Mouse (Mus musculus) heart, adult 9 months (tissue): ENCODE data around the gene Olfr125.

ENCODE experiments used
- DNase-seq, 2 experiments: peaks; one replicate each; pipeline ENCODE4 v3.0.0; 2022; ENCODE audit warnings: low spot score in 2 of 2

Olfr125 gene

DNA sequence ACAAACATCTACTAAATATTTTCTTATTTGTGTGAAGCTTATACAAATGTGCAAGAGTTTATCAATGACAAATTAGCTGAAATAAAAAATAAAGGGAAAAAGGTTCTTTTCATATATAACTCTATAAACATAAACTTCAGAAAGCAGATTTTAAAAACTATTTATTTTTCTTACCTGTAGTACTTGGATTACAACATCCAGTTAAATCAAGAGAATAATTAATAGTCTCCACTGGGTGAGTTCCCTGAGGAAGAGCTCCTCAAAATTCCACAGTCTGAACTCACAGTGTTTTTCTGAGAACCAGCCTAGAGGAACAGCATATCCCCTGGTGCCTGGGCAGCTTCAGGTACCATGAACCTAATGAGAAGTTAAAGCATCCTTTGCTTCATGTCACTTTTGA, at the start of gene Olfr125:
TSS of gene Olfr125 (plus strand) at position 301 of the 400 bp plus-strand sequence.
- no peak for DNase-seq

DNA sequence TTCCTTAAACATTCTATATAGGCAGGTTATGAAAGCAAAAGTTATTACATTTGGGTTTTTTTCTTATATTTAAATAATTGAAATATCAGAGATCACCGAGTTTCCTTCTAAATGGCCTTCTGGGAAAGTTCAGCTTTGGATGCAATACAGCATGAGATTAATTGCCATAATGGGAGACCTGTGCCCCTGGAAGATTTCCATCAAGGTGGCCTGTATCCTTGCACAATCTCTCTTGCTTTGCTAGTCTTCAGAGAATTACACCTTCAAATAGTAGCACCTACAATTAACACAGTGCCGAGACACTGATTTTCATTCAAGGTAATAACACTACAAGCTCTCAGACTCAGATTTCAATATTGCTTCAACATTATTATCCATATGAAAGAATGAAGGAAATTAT, 39.5 kb upstream of the Olfr125 start, which contains the start of gene Olfr123:
TSS of gene Olfr123 (plus strand) at position 301 of the 400 bp plus-strand sequence.
- DNase-seq: no peak

DNA sequence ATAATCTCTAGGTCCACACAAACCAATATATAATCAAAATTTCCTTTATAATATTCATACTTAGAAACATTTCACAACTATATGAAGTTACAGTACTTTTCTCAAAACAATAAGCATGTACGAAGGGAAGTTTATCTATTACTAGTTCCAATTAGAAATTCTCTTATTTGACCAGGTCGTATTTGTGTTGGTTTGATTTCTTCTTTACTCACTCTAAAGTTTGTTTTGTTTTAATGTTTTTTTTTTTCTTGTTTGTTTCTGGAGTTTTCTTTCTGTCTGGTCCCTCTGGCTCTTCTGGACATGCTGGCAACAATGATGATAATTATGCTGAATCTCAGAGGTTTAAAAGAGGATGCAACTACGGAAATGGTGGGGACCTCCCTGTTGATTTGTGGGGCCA, 33.2 kb upstream of the Olfr125 start, which contains the start of gene Olfr124:
TSS of gene Olfr124 (plus strand) at position 301 of the 400 bp plus-strand sequence.
- no peak for DNase-seq

DNA sequence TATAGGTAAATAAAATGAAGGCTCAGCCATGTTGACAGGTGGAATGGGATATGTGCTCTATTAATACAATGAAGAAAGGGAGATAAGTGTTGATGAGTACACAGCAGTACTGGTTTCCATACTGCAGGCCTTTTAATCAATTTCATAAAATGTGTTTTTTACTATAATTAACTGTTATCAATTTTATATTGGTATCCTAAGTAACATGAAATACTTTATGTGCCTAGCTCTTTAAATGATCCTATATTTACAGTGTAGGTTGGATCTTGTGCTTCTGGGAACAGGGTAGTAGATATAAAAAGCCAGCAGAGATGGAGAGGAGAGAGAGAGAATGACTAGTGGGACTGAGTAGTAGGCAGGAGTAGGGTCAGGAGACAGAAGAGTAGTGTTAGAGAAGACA, 14.4 kb downstream of the Olfr125 start, which contains the start of gene Olfr126:
TSS of gene Olfr126 (plus strand) at position 301 of the 400 bp plus-strand sequence.
- no peak for DNase-seq

DNA sequence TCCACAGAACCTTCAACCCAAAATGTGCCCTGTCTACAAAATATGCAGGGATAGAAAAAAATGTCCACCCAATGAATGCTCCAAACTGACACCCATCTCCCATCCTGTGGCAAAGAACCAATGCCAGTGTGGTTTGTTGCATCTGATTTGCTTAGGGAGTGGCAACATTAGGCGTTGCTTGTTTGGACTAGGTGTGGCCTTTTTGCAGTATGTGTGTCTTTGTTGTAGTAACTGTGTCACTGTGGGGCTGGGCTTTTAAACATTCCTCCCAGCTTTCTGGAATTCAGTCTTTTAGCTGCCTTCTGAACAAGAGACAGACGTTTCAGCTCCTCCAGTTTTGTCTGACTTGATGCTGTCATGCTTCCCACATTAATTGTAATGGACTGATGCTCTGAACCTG, 31.2 kb downstream of the Olfr125 start:
- DNase-seq: no peak

DNA sequence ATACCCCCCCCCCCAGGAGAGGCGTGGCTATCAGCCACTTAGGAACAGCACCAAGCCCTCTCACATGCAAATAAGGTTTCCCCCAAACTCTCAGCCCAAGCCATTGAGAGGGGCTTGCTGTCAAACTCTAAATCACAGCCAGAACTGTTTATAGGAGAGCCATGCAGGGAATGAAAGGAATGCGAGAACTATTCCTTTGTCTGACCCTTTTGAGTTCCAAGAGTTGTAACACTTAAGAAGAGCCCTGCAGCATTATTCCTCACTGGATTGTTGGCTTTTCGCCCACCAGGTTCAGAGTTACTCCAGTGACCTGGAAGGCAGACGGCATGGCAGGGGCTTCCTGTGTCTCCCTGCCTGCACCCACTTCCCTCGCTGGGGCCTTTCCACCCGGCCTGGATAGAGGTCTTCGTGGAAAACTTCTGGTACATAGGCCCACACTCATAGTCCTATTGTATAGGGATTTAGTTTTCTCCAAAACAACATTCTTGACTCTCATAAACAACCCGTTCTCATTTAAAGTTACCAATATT, 37.0 kb downstream of the Olfr125 start:
- no peak for DNase-seq

DNA sequence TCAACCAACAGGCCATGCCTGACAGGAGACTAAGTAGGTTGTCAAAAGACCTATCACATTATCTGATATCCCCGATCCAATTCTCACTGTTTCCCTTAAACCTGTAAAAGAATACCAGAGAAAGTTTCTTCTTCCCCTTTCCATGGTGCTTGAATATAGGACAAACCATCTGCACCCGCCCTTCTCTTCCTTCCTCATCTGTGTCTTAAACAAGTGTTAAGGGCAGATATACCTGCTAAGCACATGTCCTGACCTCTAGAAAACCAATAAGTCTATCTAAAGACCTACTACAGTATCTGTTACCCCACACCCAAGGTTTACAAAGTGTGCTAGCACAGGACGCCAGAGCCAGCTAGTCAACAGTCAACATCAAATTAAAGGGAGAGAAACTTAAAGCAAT, 41.1 kb downstream of the Olfr125 start:
- no peak for DNase-seq
